Comparison of ENCODE assay signal across 9 mouse cellular contexts in genomic region chr2:55841521-55841920, GRCm38 (mm10).
DNase-seq lines count a peak whose midpoint lies in the region; ATAC-seq lines count a peak whose summit lies in the region.
"Had no signal": no experiment of that assay in that cellular context is flagged by ENCODE, and none has a peak within 500 bp of the region (broad histone marks: within the 10 kb centered on the region; RNA-seq: fewer than 3 reads in every experiment).

No protein-coding gene starts in this region.

- ATAC-seq in activated CD4-positive, CD25-positive, alpha-beta regulatory T cell, adult 4 months, result no peak

- H3K4me3 ChIP-seq in limb, embryonic 10.5 days, result no peak overlapping the region
- H3K4me3 ChIP-seq: lung, embryonic 15.5 days had no signal

- H3K27me3 ChIP-seq in limb, embryonic 10.5 days (ENCODE audit: low read depth, poor library complexity, severe bottlenecking), result no peaks in the 10 kb centered on the region
- H3K27me3 ChIP-seq: lung, embryonic 15.5 days had no signal

- 55% methylated on average over 1 of the region's 1 CpGs for whole genome bisulfite sequencing in limb, embryonic 10.5 days

- no peaks in the 10 kb centered on the region for H3K4me1 ChIP-seq in limb, embryonic 10.5 days
- H3K4me1 ChIP-seq: lung, embryonic 15.5 days had no signal

- H3K9me3 ChIP-seq in limb, embryonic 10.5 days (replicated peaks), result no peaks in the 10 kb centered on the region
- H3K9me3 ChIP-seq: lung, embryonic 15.5 days had no signal

- no peaks in the 10 kb centered on the region for H3K36me3 ChIP-seq in limb, embryonic 10.5 days
- H3K36me3 ChIP-seq: lung, embryonic 15.5 days had no signal

- no peak overlapping the region for H3K27ac ChIP-seq in limb, embryonic 10.5 days
- H3K27ac ChIP-seq: lung, embryonic 15.5 days had no signal

- peak; percentile 4 for DNase-seq in gastrocnemius, postnatal 10 days
- DNase-seq in gastrocnemius, adult 18-20 months (ENCODE audit: low spot score), result no peak
- peak; percentile 3 for DNase-seq in ovary, postnatal 14 days (ENCODE audit: low spot score)
- no peak for DNase-seq in ovary, adult 18-20 months (ENCODE audit: low spot score)
- DNase-seq in frontal cortex, adult 2 months (ENCODE audit: extremely low spot score in 1 of 2, low spot score in 1 of 2), result peak; percentile 16 to 78
- DNase-seq in limb, embryonic 10.5 days (ENCODE audit: low spot score), result peak; percentile 30
- DNase-seq in adrenal gland, adult 2 months, result no peak

Comparison
In these comparisons a context has a peak if more than half of its experiments do, and no peak if none do; other contexts are left out.
1. DNase-seq: peak in gastrocnemius, postnatal 10 days (single experiment), ovary, postnatal 14 days (single experiment), frontal cortex, adult 2 months (2 of 2) and limb, embryonic 10.5 days (single experiment); none in gastrocnemius, adult 18-20 months (single experiment), ovary, adult 18-20 months (single experiment) and adrenal gland, adult 2 months (single experiment).